Mouse (Mus musculus): ENCODE measurements at regions not wholly inside any gene's neighbourhood (a gene's known extent, or its start where the extent isn't known, plus 50 kb on each side); places are given as distances from the start of the nearest gene placed in this dataset.

DNA sequence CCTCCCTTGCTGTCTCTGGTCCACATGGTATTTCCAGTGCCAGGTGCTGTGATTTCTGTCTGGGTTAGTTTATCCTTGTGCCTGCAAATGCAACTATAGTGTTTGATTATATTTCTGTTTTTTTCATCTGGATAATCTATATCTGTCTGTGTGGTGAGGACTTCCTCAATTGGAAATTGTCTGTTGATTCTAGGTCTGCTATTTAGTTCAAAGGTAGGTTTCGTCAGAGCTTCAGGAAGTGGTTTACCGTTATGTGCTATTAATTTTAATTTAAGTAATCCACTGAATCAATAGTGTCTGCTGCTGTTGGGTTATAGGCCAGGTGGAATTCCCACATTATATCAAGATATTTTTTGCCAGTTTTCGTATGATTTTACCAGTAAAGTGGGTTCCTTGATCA is 2143.9 kb downstream of the 4930444P10Rik start:
- no peak for DNase-seq (ENCODE audit: low read depth in 1 of 2, low spot score in 2 of 2)

DNA sequence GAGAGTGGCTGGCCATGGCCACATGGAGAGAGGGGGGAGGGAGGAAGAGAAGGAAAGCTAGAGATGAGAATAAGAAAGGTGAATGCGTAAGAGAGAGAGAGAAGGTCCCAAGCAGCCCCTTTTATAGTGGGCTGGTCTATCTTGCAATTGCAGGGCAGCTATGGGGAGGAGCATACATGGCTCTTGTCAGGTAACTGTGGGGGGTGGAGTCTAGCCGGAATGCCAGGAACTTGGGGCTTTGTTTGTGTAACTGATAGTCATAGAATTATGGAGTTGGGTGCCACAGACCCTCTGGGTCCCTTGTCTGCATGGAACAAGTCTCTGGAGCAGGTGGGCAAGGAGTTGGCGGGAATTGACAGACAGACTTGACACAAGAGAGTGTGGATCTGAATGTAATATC is 2151.8 kb downstream of the 4930444P10Rik start:
- DNase-seq (ENCODE audit: low read depth in 1 of 2, low spot score in 2 of 2) = no peak

- no peak for DNase-seq (ENCODE audit: low read depth in 1 of 2, low spot score in 2 of 2)
Observed at GRCm38 (mm10) chr1:13938344-13938743, 2154.8 kb downstream of the 4930444P10Rik start.

DNA sequence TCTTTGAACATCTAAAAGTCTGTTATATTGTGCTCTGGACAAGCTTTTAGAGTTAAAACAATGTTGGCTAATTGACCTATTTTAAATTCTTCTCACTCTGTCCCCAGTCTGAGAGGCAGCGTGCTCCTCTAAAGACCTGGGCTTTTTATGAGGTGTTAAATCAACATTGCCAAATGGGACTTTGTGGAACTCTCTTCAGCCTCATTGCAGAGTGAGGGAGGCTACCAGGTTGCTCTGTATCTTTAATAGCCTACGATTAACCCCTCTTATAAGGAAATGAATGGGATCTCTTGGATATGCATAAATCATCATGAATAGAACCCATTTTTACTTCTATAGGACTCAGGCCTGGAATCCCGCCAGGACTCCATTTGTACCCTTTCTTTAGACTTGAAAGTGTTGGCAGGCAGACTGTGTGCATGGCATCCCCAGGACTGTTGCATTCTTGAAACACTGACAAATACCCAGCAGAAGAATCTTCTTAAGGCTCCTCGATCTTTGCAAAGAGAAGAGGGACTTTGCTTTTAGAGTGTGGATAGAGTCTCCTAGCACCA is 2157.1 kb downstream of the 4930444P10Rik start:
- DNase-seq (ENCODE audit: low read depth in 1 of 2, low spot score in 2 of 2) = no peak

- DNase-seq (ENCODE audit: low read depth in 1 of 2, low spot score in 2 of 2) = no peak
Observed at GRCm38 (mm10) chr1:13928679-13929078, 2164.4 kb downstream of the 4930444P10Rik start.

DNA sequence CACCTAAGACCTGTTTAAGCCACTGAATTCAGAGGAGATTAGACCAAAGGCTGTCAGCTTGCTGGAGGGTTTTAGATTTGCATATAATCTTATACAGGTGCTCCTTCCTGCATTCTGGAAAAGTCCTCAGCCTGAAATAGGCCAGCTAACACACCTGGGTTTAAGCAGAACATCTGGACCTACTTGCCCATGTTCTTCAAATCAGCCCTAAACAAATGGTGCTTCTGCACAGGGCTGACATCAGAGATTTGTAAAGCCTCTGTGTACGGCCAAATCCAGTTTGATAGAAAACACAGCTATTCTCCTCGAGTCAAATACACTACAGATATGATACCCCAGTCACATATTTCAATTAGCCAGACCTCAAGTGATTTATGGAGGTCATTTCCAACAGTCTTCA is 2165.2 kb downstream of the 4930444P10Rik start:
- DNase-seq (ENCODE audit: low read depth in 1 of 2, low spot score in 2 of 2) = no peak

GRCm38 (mm10) chr1:13925994-13926393 is 2167.1 kb downstream of the 4930444P10Rik start:
- DNase-seq (ENCODE audit: low read depth in 1 of 2, low spot score in 2 of 2) = no peak

- no peak for DNase-seq (ENCODE audit: low read depth in 1 of 2, low spot score in 2 of 2)
Observed at GRCm38 (mm10) chr1:13915216-13915615, 2177.9 kb downstream of the 4930444P10Rik start.

GRCm38 (mm10) chr1:13879126-13879525 is 2214.0 kb downstream of the 4930444P10Rik start:
- DNase-seq (ENCODE audit: low read depth in 1 of 2, low spot score in 2 of 2) = no peak

GRCm38 (mm10) chr1:13873925-13874324 is 2219.2 kb downstream of the 4930444P10Rik start:
- peak in 1 of 2 experiments; percentile 3 for DNase-seq (ENCODE audit: low read depth in 1 of 2, low spot score in 2 of 2)

- DNase-seq (ENCODE audit: low read depth in 1 of 2, low spot score in 2 of 2) = no peak
Observed at GRCm38 (mm10) chr1:13872536-13872935, 2220.6 kb downstream of the 4930444P10Rik start.

DNA sequence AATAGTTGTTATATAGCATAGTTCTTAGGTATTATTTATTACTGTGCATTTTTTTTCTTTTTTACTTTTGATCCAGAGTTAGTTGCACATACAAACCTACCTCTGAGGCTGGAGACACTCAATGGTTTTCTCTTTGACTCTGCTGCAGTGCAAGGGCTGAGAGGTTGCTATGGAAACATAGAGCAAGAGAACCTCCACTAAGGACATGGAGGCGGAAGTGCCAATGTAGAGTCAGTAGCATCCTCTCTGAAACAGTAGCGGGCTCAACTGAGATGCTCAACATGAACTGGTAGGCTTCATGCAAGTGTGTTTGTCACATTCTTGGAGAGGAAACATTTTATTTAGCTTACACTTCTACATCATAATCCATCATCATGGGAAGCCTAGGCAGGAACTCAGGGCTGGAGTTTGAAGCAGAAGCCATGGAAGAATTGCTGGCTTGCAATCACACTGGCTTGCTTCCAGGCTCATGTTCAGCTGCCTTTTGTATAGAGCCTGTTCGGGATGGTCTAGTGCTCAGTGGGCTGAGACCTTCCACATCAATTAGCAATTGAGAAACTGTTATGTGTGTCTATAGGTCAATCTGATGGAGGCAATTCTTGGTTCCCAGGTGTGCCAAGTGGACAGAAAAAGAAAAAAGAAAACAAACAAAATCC is 2222.4 kb downstream of the 4930444P10Rik start:
- DNase-seq (ENCODE audit: low read depth in 1 of 2, low spot score in 2 of 2) = no peak

DNA sequence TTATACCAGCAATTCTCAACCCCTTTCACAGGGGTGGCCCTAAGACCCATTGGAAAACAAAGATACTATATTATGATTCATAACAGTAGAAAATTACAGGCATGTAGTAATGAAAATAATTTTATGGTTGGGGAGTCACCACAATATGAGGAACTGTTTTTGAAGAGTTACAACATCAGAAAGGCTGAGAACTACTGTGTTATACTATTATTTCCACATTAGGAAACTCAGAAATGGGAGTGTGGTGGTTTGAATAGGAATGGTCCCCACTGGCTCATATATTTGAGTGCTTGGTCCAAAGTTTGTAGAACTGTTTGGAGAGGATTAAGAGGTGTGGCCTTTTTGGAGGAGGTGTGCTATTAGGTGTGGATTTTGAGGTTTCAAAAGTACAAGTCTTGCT is 2227.4 kb downstream of the 4930444P10Rik start:
- DNase-seq (ENCODE audit: low read depth in 1 of 2, low spot score in 2 of 2) = no peak

DNA sequence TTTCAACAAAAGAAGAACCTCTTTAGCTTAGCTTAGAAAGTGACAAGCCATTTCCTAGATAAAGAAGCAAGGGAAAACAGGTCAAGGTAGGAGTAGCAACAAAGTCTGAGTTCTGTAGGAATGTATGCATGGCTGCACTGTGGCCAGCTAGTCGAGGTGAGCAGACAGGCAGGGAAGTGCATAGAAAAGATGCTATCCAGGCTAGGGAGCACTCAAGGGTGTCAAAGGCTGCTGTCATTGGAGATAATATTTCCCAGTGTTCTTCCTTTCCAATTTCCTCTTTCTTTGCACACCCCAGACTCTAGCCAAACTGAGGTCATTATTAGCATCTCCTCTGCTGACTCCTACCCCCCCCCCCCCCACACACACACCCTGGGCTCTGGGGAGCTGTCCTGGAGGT is 2229.4 kb downstream of the 4930444P10Rik start:
- DNase-seq (ENCODE audit: low read depth in 1 of 2, low spot score in 2 of 2) = no peak

GRCm38 (mm10) chr1:13861070-13861511 is 2232.0 kb downstream of the 4930444P10Rik start:
- no peak for DNase-seq (ENCODE audit: low read depth in 1 of 2, low spot score in 2 of 2)

DNA sequence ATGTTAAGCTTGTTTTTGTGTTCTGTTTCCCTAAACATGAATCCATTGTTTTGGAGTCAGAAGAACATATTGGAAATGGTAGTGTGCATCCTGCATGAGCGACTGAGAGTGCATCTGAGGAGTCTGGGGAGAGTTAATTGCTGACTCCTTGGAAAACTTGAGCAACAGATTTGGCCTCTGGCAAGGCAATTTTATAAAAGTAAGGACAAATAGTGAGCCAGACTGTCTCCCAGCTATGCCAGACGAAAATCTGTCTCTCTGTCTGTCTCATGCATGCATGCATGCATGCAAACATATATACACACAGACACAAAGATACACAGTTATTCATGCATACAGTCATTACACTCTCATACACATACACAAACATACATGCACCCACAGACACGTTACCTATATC is 2232.7 kb downstream of the 4930444P10Rik start:
- DNase-seq (ENCODE audit: low read depth in 1 of 2, low spot score in 2 of 2) = no peak

DNA sequence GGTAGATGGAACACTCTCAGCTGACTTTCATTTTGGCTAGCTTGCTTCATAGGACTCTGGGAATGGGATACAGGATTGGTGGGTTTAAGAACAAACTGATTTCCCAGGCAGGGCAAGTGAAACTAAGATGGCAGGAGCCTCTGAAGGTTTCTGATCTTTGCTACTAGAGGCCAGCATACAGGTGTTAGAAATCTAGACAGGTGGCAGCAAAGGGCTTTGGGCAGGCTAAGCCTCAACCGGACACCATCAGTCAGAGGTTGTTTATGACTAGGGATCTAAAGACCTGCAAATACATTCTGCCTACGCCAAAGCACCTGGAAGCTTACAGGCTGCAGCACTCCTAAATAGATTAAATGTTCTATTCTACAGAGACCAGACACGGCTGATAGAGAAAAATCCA is 2233.4 kb downstream of the 4930444P10Rik start:
- no peak for DNase-seq (ENCODE audit: low read depth in 1 of 2, low spot score in 2 of 2)

- DNase-seq (ENCODE audit: low read depth in 1 of 2, low spot score in 2 of 2) = no peak
Observed at GRCm38 (mm10) chr1:13858371-13859018, 2234.6 kb downstream of the 4930444P10Rik start.

- no peak for DNase-seq (ENCODE audit: low read depth in 1 of 2, low spot score in 2 of 2)
Observed at GRCm38 (mm10) chr1:13856998-13857397, 2236.1 kb downstream of the 4930444P10Rik start.

DNA sequence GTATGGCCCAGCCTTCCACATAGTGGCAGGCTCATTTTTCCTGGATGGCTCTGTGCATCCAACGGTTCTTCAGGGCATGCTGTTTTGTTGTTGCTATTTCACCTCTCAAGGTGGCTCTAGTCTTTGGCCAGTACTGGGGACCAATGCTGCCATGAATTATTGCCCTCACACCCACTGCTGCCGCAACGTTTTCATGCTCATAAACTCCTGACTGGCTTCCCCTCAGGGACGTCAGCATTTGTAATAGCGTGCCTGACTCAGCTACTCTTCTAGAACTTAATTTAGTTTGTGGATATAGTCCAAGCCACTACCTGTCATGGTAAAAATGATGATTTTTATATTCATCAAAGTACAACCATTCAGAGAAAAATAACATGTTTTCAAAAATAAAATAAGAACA is 2242.0 kb downstream of the 4930444P10Rik start:
- DNase-seq (ENCODE audit: low read depth in 1 of 2, low spot score in 2 of 2) = no peak

- no peak for DNase-seq (ENCODE audit: low read depth in 1 of 2, low spot score in 2 of 2)
Observed at GRCm38 (mm10) chr1:13849071-13849470, 2244.1 kb downstream of the 4930444P10Rik start.

DNA sequence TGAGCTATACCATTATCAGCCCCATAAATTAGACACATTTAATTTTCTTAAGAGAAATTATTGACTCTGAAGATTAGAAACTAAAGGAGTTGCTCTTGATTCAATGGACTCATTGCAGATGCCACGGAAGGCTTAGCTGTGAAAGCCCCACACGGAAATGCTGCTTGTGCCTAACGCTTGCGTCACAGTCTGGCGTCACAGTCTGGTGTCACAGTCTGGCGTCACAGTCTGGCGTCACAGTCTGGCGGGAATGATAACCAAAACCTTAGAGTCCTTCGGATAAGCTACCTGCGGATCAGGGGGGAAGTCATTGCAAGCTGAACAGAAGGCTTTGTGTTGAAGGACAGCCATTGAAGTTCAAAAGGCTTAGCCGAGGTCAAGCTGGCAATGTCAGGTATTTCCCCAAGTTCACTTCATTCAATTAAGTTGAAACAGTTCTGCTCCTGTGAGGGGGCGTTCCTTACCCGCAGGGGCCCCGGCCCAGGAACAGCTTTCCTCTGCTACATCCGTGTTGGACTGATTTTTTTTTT is 2246.7 kb downstream of the 4930444P10Rik start:
- DNase-seq (ENCODE audit: low read depth in 1 of 2, low spot score in 2 of 2) = no peak

Measured in monocyte, adult 2 months (primary cell).